Mouse (Mus musculus) megakaryocyte progenitor cell, adult 5-6 weeks (primary cell): ENCODE measurements around the gene Gm28635. TPM values are rescaled to one million over a fixed set of nuclear protein-coding genes. Genes with fewer than 3 reads are reported as not detected.

Experiments
- ATAC-seq: replicated peaks from 2 replicates; pipeline ENCODE4 v1.8.0; 2016; ENCODE audit warnings: mild to moderate bottlenecking, moderate TSS enrichment, inconsistent platforms; ENCODE audit not compliant: poor library complexity
- total RNA-seq, 2 experiments: library from RNA; stranded (forward) in 1 of 2; stranded (reverse) in 1 of 2; fragments of 157-497, 149-512 nt in 1 of 2; fragments of 200-1000 nt in 1 of 2; gene quantifications; 2 replicates each; pipeline versions ENCODE4 v1.2.3 to v1.2.4; 2015 to 2017

The Gm28635 gene
- total RNA-seq, 2 experiments from 2014 or later, result not detected

- ATAC-seq, result no peak; the same call in 1 of the 2 replicates
Measured at GRCm38 (mm10) chr2:84638428-84639220, 39.2 kb downstream of the Gm28635 start.

- no peak for ATAC-seq
Measured at GRCm38 (mm10) chr2:84637452-84638165, 40.2 kb downstream of the Gm28635 start.

GRCm38 (mm10) chr2:84636231-84636741, 41.6 kb downstream of the Gm28635 start:
- no peak for ATAC-seq

GRCm38 (mm10) chr2:84635611-84636010, 42.2 kb downstream of the Gm28635 start:
- ATAC-seq, result peak; percentile 23; the same call in 1 of the 2 replicates

GRCm38 (mm10) chr2:84634934-84635482, 42.8 kb downstream of the Gm28635 start:
- no peak for ATAC-seq

GRCm38 (mm10) chr2:84634006-84634405, 43.8 kb downstream of the Gm28635 start:
- ATAC-seq, result no peak

GRCm38 (mm10) chr2:84632999-84633398, 44.8 kb downstream of the Gm28635 start:
- peak; percentile 38; the same call in 1 of the 2 replicates for ATAC-seq

- ATAC-seq, result no peak
Measured at GRCm38 (mm10) chr2:84632001-84632400, 45.8 kb downstream of the Gm28635 start.

- ATAC-seq, result no peak
Measured at GRCm38 (mm10) chr2:84627036-84627435, 50.8 kb downstream of the Gm28635 start.

GRCm38 (mm10) chr2:84626366-84626975, 51.4 kb downstream of the Gm28635 start:
- peak; percentile 67 for ATAC-seq

- ATAC-seq, result no peak
Measured at GRCm38 (mm10) chr2:84624201-84624600, 53.6 kb downstream of the Gm28635 start.

- peak; percentile 29 for ATAC-seq
Measured at GRCm38 (mm10) chr2:84623428-84624119, 54.3 kb downstream of the Gm28635 start.

GRCm38 (mm10) chr2:84622668-84623067, 55.2 kb downstream of the Gm28635 start:
- peak; percentile 18 for ATAC-seq

- no peak for ATAC-seq
Measured at GRCm38 (mm10) chr2:84619646-84620340, 58.0 kb downstream of the Gm28635 start.

GRCm38 (mm10) chr2:84618914-84619313, 58.9 kb downstream of the Gm28635 start:
- 0 out of 2 replicates have a peak, but pooled peaks have one; percentile 3 for ATAC-seq

GRCm38 (mm10) chr2:84617637-84618515, 60.0 kb downstream of the Gm28635 start:
- peak; percentile 95 for ATAC-seq

- ATAC-seq, result no peak
Measured at GRCm38 (mm10) chr2:84612764-84613163, 65.1 kb downstream of the Gm28635 start.

GRCm38 (mm10) chr2:84607842-84608241, 70.0 kb downstream of the Gm28635 start:
- ATAC-seq, result no peak

- peak; percentile 55; the same call in 1 of the 2 replicates for ATAC-seq
Measured at GRCm38 (mm10) chr2:84600977-84601376, 76.9 kb downstream of the Gm28635 start.
